ENCODE assay signal across 23 mouse cellular contexts in the genomic region with DNA sequence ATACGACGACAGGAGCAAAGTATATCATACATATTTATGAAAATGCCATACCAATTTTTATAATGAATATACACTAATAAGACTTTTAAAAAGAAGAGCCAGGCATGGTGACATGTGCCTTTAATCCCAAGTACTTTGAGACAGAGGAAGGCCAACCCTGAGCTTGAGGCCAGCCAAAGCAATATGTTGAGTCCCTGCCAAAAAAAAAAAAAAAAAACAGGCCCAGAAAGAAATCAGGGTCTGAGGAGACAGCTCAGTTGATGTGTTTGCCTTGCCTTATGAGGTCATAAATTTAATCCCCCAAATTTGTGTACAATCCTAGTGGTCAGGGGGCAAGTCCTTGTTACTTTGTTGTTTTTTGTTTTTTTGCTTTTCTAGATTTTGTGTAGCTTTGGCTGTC.
"Had no signal": no experiment of that assay in that cellular context is flagged by ENCODE, and none has a peak within 500 bp of the region (broad histone marks: within the 10 kb centered on the region; RNA-seq: fewer than 3 reads in every experiment).

No protein-coding gene starts in this region.

- ATAC-seq: hindbrain, embryonic 16.5 days; intestine, embryonic 16.5 days; liver, embryonic 12.5 days had no signal

- H3K4me2 ChIP-seq: limb, embryonic 15.5 days had no signal

- H3K4me3 ChIP-seq: gastrocnemius, adult 2 months; heart, embryonic 12.5 days; hindbrain, embryonic 12.5 days; kidney, embryonic 15.5 days; limb, embryonic 15.5 days; liver, embryonic 12.5 days had no signal

- H3K27me3 ChIP-seq: heart, embryonic 12.5 days; hindbrain, embryonic 12.5 days; kidney, embryonic 15.5 days; limb, embryonic 13.5 days; limb, embryonic 15.5 days; liver, embryonic 12.5 days had no signal

- DNase-seq: gastrocnemius, adult 2 months; gastrocnemius, postnatal 10 days; gastrocnemius, postnatal 25 days; heart, postnatal 10 days; heart, postnatal 4 days; kidney, adult 11 months; kidney, adult 2 months; kidney, adult 9 months; kidney, postnatal 14 days; kidney, postnatal 36 days; layer of hippocampus, adult 9-11 months; layer of hippocampus, postnatal 36 days; left cerebral cortex, postnatal 4 days had no signal

- H3K9ac ChIP-seq: heart, embryonic 12.5 days; limb, embryonic 13.5 days; limb, embryonic 15.5 days; liver, embryonic 12.5 days had no signal

- H3K9me3 ChIP-seq: heart, embryonic 10.5 days; heart, embryonic 12.5 days; hindbrain, embryonic 12.5 days; kidney, embryonic 15.5 days; limb, embryonic 13.5 days; limb, embryonic 15.5 days; liver, embryonic 12.5 days had no signal

- H3K27ac ChIP-seq: kidney, embryonic 15.5 days; kidney, postnatal 0 days; limb, embryonic 13.5 days; liver, embryonic 12.5 days had no signal
